Mouse (Mus musculus): ENCODE measurements at regions not wholly inside any gene's neighbourhood (a gene's known extent, or its start where the extent isn't known, plus 50 kb on each side); places are given as distances from the start of the nearest gene placed in this dataset.
"Not testable (repeated sequence)": the region's sequence is repeated elsewhere in the genome, so short reads cannot be mapped to it uniquely, and the experiment has no call there.

DNA sequence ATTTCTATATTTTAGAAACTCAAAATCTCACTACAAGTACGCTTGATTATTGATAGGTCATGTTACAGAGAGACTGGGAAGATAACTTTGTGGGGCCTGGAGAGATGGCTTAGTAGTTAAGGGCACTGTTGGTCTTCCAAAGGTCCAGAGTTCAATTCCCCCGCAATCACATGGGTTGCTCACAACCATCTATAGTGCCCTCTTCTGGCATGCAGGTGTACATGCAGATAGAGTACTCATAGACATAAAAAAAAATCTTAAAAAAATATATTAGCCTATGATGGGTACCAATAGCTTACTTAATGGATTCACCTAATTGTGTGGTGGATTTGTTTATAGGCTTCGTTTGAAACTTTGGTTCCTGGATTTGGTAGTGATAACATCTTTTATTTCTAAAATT lies 654.2 kb upstream of the Marcks start:
- ATAC-seq (ENCODE audit: insufficient number of reproducible peaks, low FRiP score) = no peak
- H3K4me2 ChIP-seq = no peak overlapping the region
- H3K9ac ChIP-seq = no peak overlapping the region
- H3K27ac ChIP-seq (ENCODE audit: poor library complexity, severe bottlenecking) = no peak overlapping the region
- H3K4me3 ChIP-seq = no peak overlapping the region
- H3K4me1 ChIP-seq (replicated peaks) = no peaks in the 10 kb centered on the region
- no peaks in the 10 kb centered on the region for H3K27me3 ChIP-seq (replicated peaks)
- WGBS = 71% methylated on average over 3 of the region's 3 CpGs
- no peaks in the 10 kb centered on the region for H3K9me3 ChIP-seq (replicated peaks)
- H3K36me3 ChIP-seq = no peaks in the 10 kb centered on the region

DNA sequence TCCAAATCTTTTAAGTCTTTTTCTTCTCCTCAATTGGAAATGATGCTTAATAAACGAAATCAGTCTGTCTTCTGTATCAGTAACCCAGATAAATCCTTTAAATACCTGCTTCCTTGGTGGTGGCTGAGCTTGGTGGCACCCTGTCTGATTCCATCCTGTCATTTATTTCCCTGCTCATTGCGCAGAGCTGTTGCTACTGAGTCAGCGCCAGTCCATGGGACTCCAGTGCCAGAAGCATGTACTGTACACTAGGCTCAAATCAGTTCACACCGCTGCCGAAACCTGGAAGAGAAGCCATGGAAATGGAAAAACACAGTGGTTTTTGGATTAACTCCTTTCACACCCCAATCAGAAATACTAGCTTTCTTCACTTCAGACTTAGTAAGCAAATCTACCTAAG lies 649.3 kb upstream of the Marcks start:
- Histone ChIP-seq H3K4me1 (replicated peaks) (no peaks in the 10 kb centered on the region), H3K36me3 (no peaks in the 10 kb centered on the region), H3K9me3 (replicated peaks) (peaks cover 3% of the 10 kb centered on the region; the same call in 1 of the 2 replicates), H3K9ac (no peak overlapping the region), H3K27me3 (replicated peaks) (no peaks in the 10 kb centered on the region), H3K4me3 (no peak overlapping the region), H3K27ac (ENCODE audit: poor library complexity, severe bottlenecking) (no peak overlapping the region), H3K4me2 (no peak overlapping the region)
- WGBS = 85% methylated on average over 5 of the region's 5 CpGs
- no peak for ATAC-seq (ENCODE audit: insufficient number of reproducible peaks, low FRiP score)

GRCm38 (mm10) chr10:37779383-37780302 lies 640.9 kb upstream of the Marcks start:
- Histone ChIP-seq H3K4me2 (no peak overlapping the region), H3K9ac (no peak overlapping the region), H3K27me3 (replicated peaks) (no peaks in the 10 kb centered on the region), H3K4me1 (replicated peaks) (no peaks in the 10 kb centered on the region), H3K27ac (ENCODE audit: poor library complexity, severe bottlenecking) (no peak overlapping the region), H3K36me3 (no peaks in the 10 kb centered on the region), H3K9me3 (replicated peaks) (peaks cover 3% of the 10 kb centered on the region; the same call in 1 of the 2 replicates), H3K4me3 (no peak overlapping the region)
- no peak for ATAC-seq (ENCODE audit: insufficient number of reproducible peaks, low FRiP score)
- WGBS = 80% methylated on average over 2 of the region's 2 CpGs

GRCm38 (mm10) chr10:37760542-37761367 lies 622.0 kb upstream of the Marcks start:
- Histone ChIP-seq H3K27me3 (replicated peaks) (no peaks in the 10 kb centered on the region), H3K4me3 (no peak overlapping the region), H3K27ac (ENCODE audit: poor library complexity, severe bottlenecking) (no peak overlapping the region), H3K36me3 (no peaks in the 10 kb centered on the region), H3K4me1 (replicated peaks) (no peaks in the 10 kb centered on the region), H3K9ac (no peak overlapping the region), H3K4me2 (no peak overlapping the region), H3K9me3 (replicated peaks) (0 out of 2 replicates have a peak, but pooled peaks cover 4% of the 10 kb centered on the region)
- no peak for ATAC-seq (ENCODE audit: insufficient number of reproducible peaks, low FRiP score)
- 55% methylated on average over 5 of the region's 5 CpGs for WGBS

DNA sequence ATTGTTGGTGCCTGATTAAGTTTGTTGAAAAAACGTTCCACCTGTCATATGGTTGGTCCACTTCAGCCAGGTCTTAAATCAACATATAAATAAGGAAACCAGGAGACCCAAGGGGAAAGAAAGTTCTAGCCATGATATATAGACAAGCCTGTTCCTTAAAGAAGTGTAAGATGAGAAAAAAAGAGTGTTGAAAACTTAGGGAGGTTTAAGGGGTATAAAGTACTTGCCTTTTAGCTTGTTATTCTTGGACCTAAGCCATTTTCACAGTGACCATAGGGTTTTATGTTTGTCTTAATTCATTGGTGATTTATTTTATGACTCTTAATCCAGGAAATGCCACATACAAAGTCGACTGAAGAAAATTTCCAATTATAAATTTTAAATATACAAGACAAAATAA lies 602.9 kb upstream of the Marcks start:
- 44% methylated on average over 2 of the region's 2 CpGs for WGBS

DNA sequence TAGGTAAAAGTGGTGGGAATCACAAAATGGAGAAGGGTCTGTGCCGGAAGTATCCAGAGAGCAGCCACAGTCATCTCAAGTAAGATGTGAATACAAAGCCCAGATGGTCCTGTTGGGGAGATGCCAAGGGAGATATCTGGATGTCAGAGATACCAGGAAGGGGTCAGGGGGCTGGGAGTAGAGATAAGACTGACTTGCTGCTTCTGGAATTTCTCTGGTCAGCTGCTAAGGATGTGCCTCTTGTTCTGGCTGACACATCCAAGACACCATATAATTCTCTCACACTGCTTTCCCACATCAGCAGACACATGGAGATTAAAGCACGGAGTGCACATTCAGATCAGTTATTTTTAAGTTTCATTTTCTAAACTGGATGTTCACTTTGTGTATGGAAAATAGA lies 600.3 kb upstream of the Marcks start:
- Histone ChIP-seq H3K4me1 (replicated peaks) (peaks cover 3% of the 10 kb centered on the region; the same call in 1 of the 2 replicates), H3K9me3 (replicated peaks) (no peaks in the 10 kb centered on the region), H3K36me3 (no peaks in the 10 kb centered on the region), H3K27ac (ENCODE audit: poor library complexity, severe bottlenecking) (no peak overlapping the region), H3K9ac (no peak overlapping the region), H3K27me3 (replicated peaks) (no peaks in the 10 kb centered on the region), H3K4me3 (no peak overlapping the region), H3K4me2 (no peak overlapping the region)
- 17% methylated on average over 2 of the region's 2 CpGs for WGBS
- peak; percentile 67 for ATAC-seq (ENCODE audit: insufficient number of reproducible peaks, low FRiP score)

More for the DNA sequence above, 602.9 kb upstream of the Marcks start:
- no peak overlapping the region for H3K4me3 ChIP-seq
- no peaks in the 10 kb centered on the region for H3K27me3 ChIP-seq (replicated peaks)
- H3K9ac ChIP-seq = no peak overlapping the region
- peaks cover 3% of the 10 kb centered on the region; the same call in 1 of the 2 replicates for H3K4me1 ChIP-seq (replicated peaks)
- no peak for ATAC-seq (ENCODE audit: insufficient number of reproducible peaks, low FRiP score)
- no peaks in the 10 kb centered on the region for H3K9me3 ChIP-seq (replicated peaks)
- H3K36me3 ChIP-seq = no peaks in the 10 kb centered on the region
- H3K27ac ChIP-seq (ENCODE audit: poor library complexity, severe bottlenecking) = no peak overlapping the region
- H3K4me2 ChIP-seq = no peak overlapping the region

DNA sequence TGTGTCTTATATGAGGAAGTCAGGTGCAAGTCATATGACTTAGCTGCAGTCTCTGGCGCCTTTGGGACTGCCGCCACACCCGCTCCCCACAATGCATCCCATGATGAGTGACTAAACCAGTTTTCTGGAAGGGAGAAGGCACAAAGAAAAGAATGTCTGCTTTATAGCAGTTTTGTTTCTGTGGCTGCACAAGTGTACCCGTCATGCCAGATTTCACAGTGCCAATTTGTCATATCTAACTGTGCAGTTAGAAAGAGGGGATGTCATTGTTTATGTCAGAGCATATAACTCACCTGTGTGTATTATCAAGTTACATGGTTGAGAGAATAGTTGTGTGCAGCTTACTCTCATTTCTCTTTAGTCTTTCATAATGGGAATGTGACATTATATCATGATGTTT lies 586.9 kb upstream of the Marcks start:
- no peak for ATAC-seq (ENCODE audit: insufficient number of reproducible peaks, low FRiP score)
- Histone ChIP-seq H3K4me2 (no peak overlapping the region), H3K4me1 (replicated peaks) (0 out of 2 replicates have a peak, but pooled peaks cover 5% of the 10 kb centered on the region), H3K36me3 (no peaks in the 10 kb centered on the region), H3K9ac (no peak overlapping the region), H3K27me3 (replicated peaks) (no peaks in the 10 kb centered on the region), H3K27ac (ENCODE audit: poor library complexity, severe bottlenecking) (no peak overlapping the region), H3K9me3 (replicated peaks) (no peaks in the 10 kb centered on the region), H3K4me3 (no peak overlapping the region)
- 68% methylated on average over 4 of the region's 4 CpGs for WGBS

DNA sequence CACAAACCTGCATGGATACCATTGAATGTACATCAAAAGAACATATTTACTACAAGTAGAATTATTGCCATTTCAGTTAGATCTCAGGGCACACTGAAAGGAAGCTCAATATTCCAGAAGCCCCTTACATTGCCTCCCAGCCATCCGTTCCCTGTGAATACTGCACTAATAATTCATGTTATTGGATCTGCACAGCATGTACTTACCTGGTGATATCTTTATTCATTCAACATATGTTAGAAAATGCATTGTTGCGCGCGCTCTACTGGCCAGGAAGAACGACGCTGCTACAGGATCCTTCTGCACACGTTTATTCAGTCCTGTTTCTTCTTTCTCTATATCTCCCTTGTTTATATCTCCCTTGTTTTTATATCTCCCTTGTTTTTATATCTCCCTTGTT lies 586.3 kb upstream of the Marcks start:
- not testable (repeated sequence) for H3K36me3 ChIP-seq; H3K27ac ChIP-seq (ENCODE audit: poor library complexity, severe bottlenecking); ATAC-seq (ENCODE audit: insufficient number of reproducible peaks, low FRiP score); H3K9ac ChIP-seq; H3K4me1 ChIP-seq (replicated peaks); H3K9me3 ChIP-seq (replicated peaks); H3K4me2 ChIP-seq; H3K4me3 ChIP-seq; H3K27me3 ChIP-seq (replicated peaks)
- WGBS = 81% methylated on average over 7 of the region's 7 CpGs

- Histone ChIP-seq H3K9ac (no peak overlapping the region), H3K27ac (ENCODE audit: poor library complexity, severe bottlenecking) (no peak overlapping the region), H3K9me3 (replicated peaks) (no peaks in the 10 kb centered on the region), H3K27me3 (replicated peaks) (no peaks in the 10 kb centered on the region), H3K4me2 (no peak overlapping the region), H3K4me1 (replicated peaks) (0 out of 2 replicates have a peak, but pooled peaks cover 5% of the 10 kb centered on the region), H3K4me3 (no peak overlapping the region), H3K36me3 (no peaks in the 10 kb centered on the region)
- WGBS = 77% methylated on average over 2 of the region's 2 CpGs
- ATAC-seq (ENCODE audit: insufficient number of reproducible peaks, low FRiP score) = no peak
Measured at GRCm38 (mm10) chr10:37720748-37721147, 582.0 kb upstream of the Marcks start.

DNA sequence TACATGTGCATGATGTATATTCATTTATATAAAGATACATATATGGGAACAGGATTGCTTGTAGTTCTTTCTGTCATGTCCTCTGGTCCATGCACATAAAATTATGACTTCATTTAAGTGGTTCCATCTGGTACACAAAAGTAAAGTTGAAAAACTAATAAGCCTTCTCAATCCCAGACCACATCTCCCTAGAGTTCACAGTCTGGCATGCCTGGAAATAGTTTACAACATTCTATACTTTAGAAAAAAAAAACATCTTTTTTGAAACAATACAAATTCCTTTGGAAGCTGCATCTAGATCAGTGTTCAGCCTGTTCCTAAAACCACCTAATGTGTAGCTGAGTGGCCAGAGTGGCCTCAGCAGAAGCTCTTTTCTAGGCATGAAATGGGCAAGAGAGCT lies 578.2 kb upstream of the Marcks start:
- Histone ChIP-seq H3K27ac (ENCODE audit: poor library complexity, severe bottlenecking) (no peak overlapping the region), H3K36me3 (no peaks in the 10 kb centered on the region), H3K27me3 (replicated peaks) (no peaks in the 10 kb centered on the region), H3K4me1 (replicated peaks) (0 out of 2 replicates have a peak, but pooled peaks cover 5% of the 10 kb centered on the region), H3K9me3 (replicated peaks) (no peaks in the 10 kb centered on the region), H3K4me2 (no peak overlapping the region), H3K4me3 (no peak overlapping the region), H3K9ac (no peak overlapping the region)
- no peak for ATAC-seq (ENCODE audit: insufficient number of reproducible peaks, low FRiP score)

DNA sequence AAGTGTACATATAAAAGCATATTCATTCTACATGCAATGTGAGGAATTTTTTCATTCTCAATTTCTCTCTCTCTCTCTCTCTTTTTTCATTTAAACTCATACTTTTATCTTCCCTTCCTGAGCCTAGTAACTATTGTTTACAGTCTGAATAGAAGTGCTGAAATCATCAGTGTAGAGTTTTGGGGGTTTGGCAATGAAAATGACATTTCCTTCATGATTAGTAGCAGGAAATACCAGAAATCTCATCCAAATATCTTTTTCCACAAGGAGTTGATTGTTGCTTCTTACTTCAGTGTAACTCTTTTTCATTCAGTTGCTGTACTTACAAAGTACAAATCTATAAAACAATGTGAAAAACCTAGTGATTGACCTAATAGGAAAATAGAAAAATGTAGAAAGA lies 572.7 kb upstream of the Marcks start:
- no peak for ATAC-seq (ENCODE audit: insufficient number of reproducible peaks, low FRiP score)
- H3K9ac ChIP-seq = no peak overlapping the region

More for the DNA sequence above, 572.7 kb upstream of the Marcks start:
- Histone ChIP-seq H3K4me1 (replicated peaks) (no peaks in the 10 kb centered on the region), H3K4me2 (no peak overlapping the region), H3K4me3 (no peak overlapping the region), H3K36me3 (no peaks in the 10 kb centered on the region), H3K27ac (ENCODE audit: poor library complexity, severe bottlenecking) (no peak overlapping the region), H3K9me3 (replicated peaks) (no peaks in the 10 kb centered on the region), H3K27me3 (replicated peaks) (no peaks in the 10 kb centered on the region)

All from heart, embryonic 12.5 days (tissue).